Mouse (Mus musculus) forebrain, embryonic 15.5 days (tissue): ENCODE measurements around the gene Krt76. TPM values are rescaled to one million over a fixed set of nuclear protein-coding genes. Genes with fewer than 3 reads are reported as not detected.

Source experiments
- ATAC-seq: fragments of 200-750 bp; cut with Nextera tagmentation; replicated peaks from 2 replicates; pipeline ENCODE4 v1.8.0; 2017; ENCODE audit warnings: mild to moderate bottlenecking, moderate TSS enrichment, moderate library complexity
- H3K27ac ChIP-seq: fragments of 300-500 bp; sonication (generic); replicated peaks from 2 replicates; pipeline ENCODE4 v1.5.1; 2015; ENCODE audit warnings: mild to moderate bottlenecking, inconsistent platforms
- H3K27me3 ChIP-seq: fragments of 300-500 bp; sonication (generic); 2 replicates; pipeline ENCODE4 v1.6.1; 2015; ENCODE audit warnings: inconsistent platforms
- H3K36me3 ChIP-seq: fragments of 300-500 bp; sonication (generic); 2 replicates; pipeline ENCODE4 v1.6.1; 2015; ENCODE audit warnings: mild to moderate bottlenecking, inconsistent platforms
- H3K4me1 ChIP-seq: fragments of 300-500 bp; sonication (generic); 2 replicates; pipeline ENCODE4 v1.6.1; 2015; ENCODE audit warnings: inconsistent platforms
- H3K4me2 ChIP-seq: fragments of 300-500 bp; sonication (generic); replicated peaks from 2 replicates; pipeline ENCODE4 v1.6.1; 2015; ENCODE audit warnings: mild to moderate bottlenecking, inconsistent platforms
- H3K4me3 ChIP-seq: fragments of 300-500 bp; sonication (generic); 2 replicates; pipeline ENCODE4 v1.5.1; 2015; ENCODE audit warnings: mild to moderate bottlenecking, inconsistent platforms
- H3K9ac ChIP-seq: fragments of 300-500 bp; sonication (generic); replicated peaks from 2 replicates; pipeline ENCODE4 v1.6.1; 2015; ENCODE audit warnings: mild to moderate bottlenecking, inconsistent platforms
- H3K9me3 ChIP-seq: fragments of 300-500 bp; sonication (generic); 2 replicates; pipeline ENCODE4 v1.6.1; 2016; ENCODE audit warnings: inconsistent platforms
- WGBS: fragments of 180-500 bp; shearing (Covaris S2); methylation state at CpG from one replicate; pipeline ENCODE4 v1.1.7; 2015; ENCODE audit warnings: mixed read lengths; 5-methylcytosine and 5-hydroxymethylcytosine counted together
- microRNA-seq: library from miRNA; unstranded; fragments of <30 nt; microRNA quantifications from one replicate; pipeline ENCODE4, GENCODE M21; 2016
- polyA plus RNA-seq: library from polyadenylated mRNA; unstranded; fragments of >200 nt; fragmentation: Nextera tagmentation; extraction: Ambion mirVana; gene quantifications from 2 replicates; pipeline ENCODE4 v1.2.1, GENCODE M21; 2015

Gene Krt76
- polyA plus RNA-seq, 1 experiment from 2014 or later, result not detected

DNA sequence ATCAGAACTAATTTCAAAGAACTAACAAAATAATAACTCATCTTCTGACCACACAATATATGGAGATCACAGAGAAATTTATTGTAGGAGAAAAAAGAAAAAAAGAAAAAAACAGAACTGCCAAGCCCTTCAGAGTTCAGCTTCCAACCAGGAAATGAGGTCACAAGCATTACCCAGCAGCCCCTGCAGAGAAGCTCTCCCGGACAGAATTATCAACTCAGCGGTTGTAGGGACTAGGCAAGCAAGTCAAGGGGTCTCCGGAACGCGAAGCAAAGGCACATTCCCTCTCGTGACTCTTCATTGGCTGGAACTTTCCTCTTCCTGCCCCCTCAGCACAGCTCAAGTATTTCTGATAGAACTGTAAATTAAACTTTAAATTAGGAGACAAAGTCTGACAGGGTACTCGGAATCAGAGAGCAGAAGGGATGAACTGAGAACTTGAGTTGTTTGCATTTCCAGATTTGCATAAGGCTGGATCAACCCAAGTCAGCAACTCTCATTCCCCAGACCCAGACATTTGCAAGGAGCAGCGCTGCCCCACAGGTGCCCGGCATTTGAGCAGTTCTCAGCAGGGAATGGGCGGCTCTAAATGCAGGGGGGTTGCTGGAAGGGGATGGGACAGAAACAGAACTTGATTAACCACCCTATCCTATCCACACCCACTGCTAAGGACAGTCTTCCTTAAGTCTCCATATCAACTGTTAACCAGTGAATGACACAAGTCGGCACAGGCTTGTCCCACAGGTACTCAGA, 33.9 kb downstream of the Krt76 start:
- Histone ChIP-seq H3K27me3 (peaks cover 32% of the 10 kb centered on the region), H3K4me3 (no peak overlapping the region), H3K9me3 (no peaks in the 10 kb centered on the region), H3K4me1 (peaks cover 16% of the 10 kb centered on the region), H3K9ac (0 out of 2 replicates have a peak overlapping the region, but pooled peaks have one; percentile 58), H3K36me3 (no peaks in the 10 kb centered on the region), H3K27ac (no peak overlapping the region), H3K4me2 (peak overlapping the region; percentile 88; the same call in 1 of the 2 replicates)
- WGBS, result 7% methylated on average over 11 of the region's 11 CpGs
- no peak for ATAC-seq

DNA sequence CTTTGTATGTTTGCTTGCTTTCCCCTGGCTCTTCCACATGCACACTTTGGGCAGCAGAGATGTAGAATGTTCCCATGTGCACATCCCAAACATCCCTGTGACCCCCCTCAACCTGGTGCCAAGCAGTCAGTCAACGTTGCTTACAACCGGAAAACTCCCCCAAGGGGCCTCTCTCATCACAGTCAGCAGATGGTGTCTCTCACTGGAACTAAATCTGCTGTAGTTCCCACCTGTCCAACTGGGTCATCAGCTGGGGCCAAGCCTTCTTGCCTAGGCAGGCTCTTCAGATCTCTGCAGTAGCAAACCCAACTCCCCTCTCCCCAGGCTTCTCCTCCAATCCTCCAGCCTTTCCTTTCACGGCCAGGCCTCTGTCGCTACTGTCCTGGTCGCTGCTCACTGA, 36.0 kb downstream of the Krt76 start:
- no peak overlapping the region for H3K4me2 ChIP-seq
- ATAC-seq, result no peak
- H3K9me3 ChIP-seq, result no peaks in the 10 kb centered on the region
- H3K4me3 ChIP-seq, result no peak overlapping the region
- H3K27me3 ChIP-seq, result peaks cover 28% of the 10 kb centered on the region
- H3K27ac ChIP-seq, result no peak overlapping the region
- H3K4me1 ChIP-seq, result peaks cover 16% of the 10 kb centered on the region
- 65% methylated on average over 5 of the region's 5 CpGs for WGBS
- H3K36me3 ChIP-seq, result no peaks in the 10 kb centered on the region
- no peak overlapping the region for H3K9ac ChIP-seq

DNA sequence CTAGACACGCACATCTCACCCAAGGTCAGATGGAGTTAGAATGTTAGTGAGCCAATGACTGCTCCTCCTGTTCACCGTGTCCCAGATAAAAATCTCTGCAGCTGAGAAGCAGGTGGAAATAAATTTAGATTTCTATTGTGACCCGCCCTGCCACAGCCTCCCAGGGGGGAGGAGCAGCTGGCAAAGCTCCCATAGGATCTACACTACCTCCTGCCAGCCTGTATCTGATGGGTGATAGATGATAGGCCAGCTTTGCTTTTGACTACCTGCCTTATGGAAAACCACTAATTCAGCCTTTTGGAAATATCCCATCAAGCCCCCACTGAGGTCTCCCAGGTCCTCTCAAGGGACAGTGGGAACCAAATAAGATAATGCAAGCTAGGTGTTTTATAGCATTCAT, 37.0 kb downstream of the Krt76 start:
- H3K4me1 ChIP-seq, result peaks cover 16% of the 10 kb centered on the region
- H3K4me3 ChIP-seq, result no peak overlapping the region
- H3K27me3 ChIP-seq, result peaks cover 19% of the 10 kb centered on the region
- no peak overlapping the region for H3K4me2 ChIP-seq
- WGBS, result 81% methylated on average over 3 of the region's 3 CpGs
- ATAC-seq, result no peak
- no peaks in the 10 kb centered on the region for H3K9me3 ChIP-seq
- H3K36me3 ChIP-seq, result no peaks in the 10 kb centered on the region
- no peak overlapping the region for H3K27ac ChIP-seq
- no peak overlapping the region for H3K9ac ChIP-seq

DNA sequence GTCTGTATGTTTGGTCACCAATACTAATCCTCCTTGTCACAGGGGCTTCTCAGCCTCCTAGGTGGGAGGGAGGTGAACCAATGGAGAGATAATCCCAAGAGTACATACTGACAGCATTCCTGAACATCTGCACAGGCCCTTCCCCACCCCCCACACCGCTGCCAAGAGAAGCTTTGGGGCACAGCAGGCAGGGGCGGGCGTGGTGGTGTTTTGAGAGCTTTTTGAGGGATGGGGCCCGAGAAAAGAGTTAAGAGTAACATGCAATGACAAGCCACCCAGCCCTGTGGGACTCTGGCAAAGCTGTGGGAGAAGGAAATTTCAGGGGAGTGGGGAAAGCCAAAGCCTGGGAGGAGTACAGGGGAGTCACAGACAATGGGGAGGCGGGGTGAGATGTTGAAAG, 38.4 kb downstream of the Krt76 start:
- WGBS, result 11% methylated on average over 5 of the region's 5 CpGs
- Histone ChIP-seq H3K27me3 (peaks cover 8% of the 10 kb centered on the region), H3K36me3 (no peaks in the 10 kb centered on the region), H3K4me1 (peaks cover 3% of the 10 kb centered on the region), H3K4me2 (no peak overlapping the region), H3K9ac (no peak overlapping the region), H3K27ac (no peak overlapping the region), H3K4me3 (no peak overlapping the region), H3K9me3 (no peaks in the 10 kb centered on the region)
- no peak for ATAC-seq

DNA sequence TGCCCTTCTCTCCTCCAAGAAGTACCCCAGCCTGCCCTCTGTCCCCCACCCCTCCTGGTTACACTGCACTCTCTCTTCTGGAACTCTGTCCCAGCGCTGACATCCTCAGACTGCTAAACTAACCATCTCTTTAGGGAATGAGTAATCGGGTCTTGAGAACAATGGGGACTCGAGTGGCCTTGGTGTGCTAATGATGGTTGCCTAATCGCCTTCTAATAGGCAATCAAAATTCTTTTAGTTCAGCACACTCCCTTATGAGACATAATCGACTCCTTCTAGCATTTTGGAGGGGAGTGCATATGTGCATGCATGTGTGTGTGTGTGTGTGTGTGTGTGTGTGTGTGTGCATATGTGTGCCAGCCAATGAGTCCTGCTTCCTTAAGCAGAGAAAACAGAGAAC, 40.1 kb downstream of the Krt76 start:
- WGBS, result 8% methylated on average over 5 of the region's 5 CpGs
- Histone ChIP-seq H3K36me3 (no peaks in the 10 kb centered on the region), H3K4me2 (no peak overlapping the region), H3K27ac (no peak overlapping the region), H3K9me3 (no peaks in the 10 kb centered on the region), H3K4me1 (no peaks in the 10 kb centered on the region), H3K4me3 (no peak overlapping the region), H3K27me3 (no peaks in the 10 kb centered on the region; the same call in 1 of the 2 replicates), H3K9ac (no peak overlapping the region)
- ATAC-seq, result no peak

DNA sequence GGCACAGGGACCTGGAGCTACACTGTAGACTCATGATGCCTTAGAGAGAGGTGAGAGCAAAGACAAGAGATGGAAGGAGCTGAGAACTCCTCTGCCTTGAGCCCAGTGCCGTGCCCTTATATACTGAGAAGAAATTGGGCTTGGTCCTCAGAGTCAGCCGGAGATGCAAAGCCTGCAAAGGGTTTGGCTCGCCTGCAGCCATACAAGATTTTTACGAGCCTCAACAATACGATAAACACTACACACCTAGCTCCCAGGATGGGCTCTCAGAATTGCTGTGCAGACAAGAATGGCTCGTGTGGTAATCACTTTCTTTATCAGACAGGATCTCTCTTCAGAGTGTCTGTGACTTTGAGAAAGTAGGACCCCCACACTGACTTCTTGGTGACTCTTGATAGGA, 42.0 kb downstream of the Krt76 start, which contains the start of gene Krt1:
Krt1 (minus strand) TSS at position 101 of the 400 bp plus-strand sequence.
- H3K36me3 ChIP-seq, result no peaks in the 10 kb centered on the region
- no peak within 1 kb of the TSS for H3K9ac ChIP-seq
- no peak within 1 kb of the TSS for H3K4me2 ChIP-seq
- H3K4me1 ChIP-seq, result peaks cover 6% of the 10 kb centered on the region; the same call in 1 of the 2 replicates
- no peaks in the 10 kb centered on the region for H3K9me3 ChIP-seq
- no peak for ATAC-seq
- 84% methylated on average over 6 of the region's 6 CpGs for WGBS
- H3K27ac ChIP-seq, result no peak within 1 kb of the TSS
- H3K4me3 ChIP-seq, result no peak within 1 kb of the TSS
- H3K27me3 ChIP-seq, result no peaks in the 10 kb centered on the region; the same call in 1 of the 2 replicates

DNA sequence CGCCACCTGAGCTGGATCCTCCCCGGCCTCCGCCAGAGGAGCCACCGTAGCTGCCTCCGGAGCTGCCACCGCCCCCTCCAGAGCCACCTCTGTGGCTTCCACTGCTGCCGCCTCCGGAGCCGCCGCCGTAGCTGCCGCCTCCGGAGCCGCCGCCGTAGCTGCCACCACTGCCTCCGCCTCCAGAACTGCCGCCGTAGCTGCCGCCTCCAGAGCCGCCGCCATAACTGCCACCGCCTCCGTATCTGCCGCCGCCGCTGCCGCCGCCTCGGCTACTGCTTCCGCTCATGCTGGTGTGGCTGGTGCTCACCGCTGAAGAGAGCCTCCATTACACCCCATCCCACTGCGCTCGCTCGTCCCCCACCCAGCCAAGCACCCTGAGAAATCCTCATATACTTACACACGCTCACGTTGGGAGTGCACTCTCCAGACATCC, 46.7 kb downstream of the Krt76 start:
- H3K27ac ChIP-seq, result peak overlapping the region; percentile 81
- no peaks in the 10 kb centered on the region for H3K9me3 ChIP-seq
- peak overlapping the region; percentile 64 for H3K9ac ChIP-seq
- H3K4me3 ChIP-seq, result peak overlapping the region; percentile 48
- under 1% methylated on average over 37 of the region's 37 CpGs for WGBS
- H3K36me3 ChIP-seq, result no peaks in the 10 kb centered on the region
- peak; percentile 88 for ATAC-seq
- peaks cover 11% of the 10 kb centered on the region for H3K4me1 ChIP-seq
- H3K4me2 ChIP-seq, result peak overlapping the region; percentile 53
- no peaks in the 10 kb centered on the region for H3K27me3 ChIP-seq

DNA sequence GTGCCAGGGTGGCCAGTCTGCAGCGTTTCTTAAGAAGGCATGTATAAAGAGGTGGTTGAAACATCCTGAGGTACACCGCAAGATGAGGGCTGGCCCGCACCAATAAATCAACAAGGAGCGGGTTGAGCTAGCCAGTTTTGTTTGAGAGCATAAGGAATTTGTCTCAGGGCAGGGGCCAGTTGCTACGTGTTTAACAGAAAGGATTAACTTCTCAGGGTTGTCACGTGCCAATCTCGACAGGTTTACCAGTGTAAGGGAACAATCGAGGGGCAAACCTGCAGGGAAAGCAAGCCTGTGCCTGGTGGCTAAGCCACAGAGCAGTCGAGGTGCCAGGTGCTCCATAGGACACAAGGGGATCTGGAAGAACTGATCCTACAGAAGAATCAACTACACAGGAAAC, 49.5 kb downstream of the Krt76 start:
- no peak overlapping the region for H3K4me3 ChIP-seq
- H3K27ac ChIP-seq, result no peak overlapping the region
- no peak for ATAC-seq
- H3K9ac ChIP-seq, result no peak overlapping the region
- no peaks in the 10 kb centered on the region for H3K27me3 ChIP-seq
- no peak overlapping the region for H3K4me2 ChIP-seq
- H3K4me1 ChIP-seq, result peaks cover 11% of the 10 kb centered on the region
- no peaks in the 10 kb centered on the region for H3K9me3 ChIP-seq
- no peaks in the 10 kb centered on the region for H3K36me3 ChIP-seq
- 64% methylated on average over 9 of the region's 9 CpGs for WGBS

DNA sequence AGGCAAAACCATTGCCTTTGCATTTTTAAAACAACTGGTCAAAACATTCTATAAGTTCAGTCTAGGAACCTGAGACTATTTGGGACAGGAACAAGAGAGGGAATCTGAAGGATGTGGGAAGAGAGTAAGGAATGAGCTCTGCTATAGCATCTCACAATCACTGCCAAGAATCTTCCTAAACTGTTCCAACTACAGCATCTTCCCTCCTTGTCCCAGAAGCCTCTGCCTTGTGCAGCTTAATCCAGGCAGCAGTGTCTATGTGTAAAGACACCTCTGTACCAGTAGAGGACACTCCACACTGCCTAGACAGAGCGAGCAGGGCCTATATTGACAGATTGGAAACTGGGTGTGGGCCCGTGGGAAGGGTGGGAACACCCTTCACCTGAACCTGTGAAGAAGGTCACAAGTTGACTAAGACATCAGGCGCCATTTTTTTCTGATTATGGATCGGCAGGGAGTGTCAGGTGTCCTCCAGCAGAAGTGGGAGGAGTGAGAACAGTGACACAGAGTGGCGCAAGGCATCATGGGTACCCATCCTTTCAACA, 57.9 kb downstream of the Krt76 start:
- Histone ChIP-seq H3K4me3 (no peak overlapping the region), H3K27me3 (no peaks in the 10 kb centered on the region), H3K27ac (no peak overlapping the region), H3K4me2 (no peak overlapping the region), H3K9ac (no peak overlapping the region), H3K9me3 (no peaks in the 10 kb centered on the region), H3K36me3 (no peaks in the 10 kb centered on the region), H3K4me1 (no peaks in the 10 kb centered on the region)
- 57% methylated on average over 5 of the region's 5 CpGs for WGBS
- ATAC-seq, result no peak

Small RNA genes within 50 kb of the gene (microRNA-seq; reads per million reads assigned to microRNA genes)
- gene Gm44356, result not detected

Other genes starting within 250 kb of the Krt76 start
- not detected in 2 replicates for gene Gm5478, start 245.5 kb downstream of the Krt76 start, polyA plus RNA-seq
- gene Krt6b, start 212.6 kb downstream of the Krt76 start, polyA plus RNA-seq, result not detected in 2 replicates
- not detected in 2 replicates for gene Krt6a, start 198.6 kb downstream of the Krt76 start, polyA plus RNA-seq
- 0.13 and 0.15 TPM in 2 replicates for gene Krt5, start 180.0 kb downstream of the Krt76 start, polyA plus RNA-seq
- not detected in 2 replicates for gene Krt71, start 149.8 kb downstream of the Krt76 start, polyA plus RNA-seq
- gene Krt72, start 106.5 kb downstream of the Krt76 start, polyA plus RNA-seq, result not detected in 2 replicates
- 0.43 and 1.1 TPM in 2 replicates for gene Krt73, start 90.6 kb downstream of the Krt76 start, polyA plus RNA-seq
- gene Krt2, start 74.8 kb downstream of the Krt76 start, polyA plus RNA-seq, result not detected in 2 replicates
- 8.4 and 8.6 TPM in 2 replicates for gene Krt1, start 42.1 kb downstream of the Krt76 start, polyA plus RNA-seq
- gene Krt77, start 23.2 kb downstream of the Krt76 start, polyA plus RNA-seq, result 0.47 and 1.2 TPM in 2 replicates
- 0.08 TPM in 1 of 2 replicates, not detected in the other for gene Krt4, start 31.8 kb upstream of the Krt76 start, polyA plus RNA-seq
- 0.10 and 0.23 TPM in 2 replicates for gene Krt79, start 47.4 kb upstream of the Krt76 start, polyA plus RNA-seq
- gene Krt78, start 61.4 kb upstream of the Krt76 start, polyA plus RNA-seq, result not detected in 2 replicates
- gene Krt8, start 111.6 kb upstream of the Krt76 start, polyA plus RNA-seq, result 1.9 and 3.9 TPM in 2 replicates
- 3.5 and 7.6 TPM in 2 replicates for gene Krt18, start 135.3 kb upstream of the Krt76 start, polyA plus RNA-seq
- gene Eif4b, start 180.9 kb upstream of the Krt76 start, polyA plus RNA-seq, result 98.9 and 99.5 TPM in 2 replicates
- gene Tns2, start 207.5 kb upstream of the Krt76 start, polyA plus RNA-seq, result 4.9 and 6.9 TPM in 2 replicates
- gene Spryd3, start 243.3 kb upstream of the Krt76 start, polyA plus RNA-seq, result 38.2 and 42.9 TPM in 2 replicates